Mouse (Mus musculus) MEL (cell line): ENCODE results near the gene Rasd2. TPM values are rescaled to one million over a fixed set of nuclear protein-coding genes. Genes with fewer than 3 reads are reported as not detected.

ENCODE experiments used
- DNase-seq: peaks from one replicate; pipeline ENCODE4 v3.0.0; 2011; ENCODE audit warnings: low read depth, low spot score
- H3K27ac ChIP-seq: 2 replicates; pipeline ENCODE4 v1.5.1; 2012; ENCODE audit warnings: low read depth, mild to moderate bottlenecking, control low read depth, low read length, moderate library complexity; ENCODE audit not compliant: control insufficient read depth
- H3K27me3 ChIP-seq, 2 experiments: fragments of 150-350 bp in 1 of 2; sonication (generic) in 1 of 2; 2 replicates each; pipeline ENCODE4 v1.6.1; 2012; ENCODE audit warnings: low read length in 2 of 2, mild to moderate bottlenecking in 2 of 2, improper control_type of control experiment in 1 of 2, moderate library complexity in 1 of 2; ENCODE audit not compliant: insufficient read depth in 2 of 2, control insufficient read depth in 1 of 2
- H3K36me3 ChIP-seq, 2 experiments: 2 replicates each; pipeline ENCODE4 v1.6.1; 2012 to 2014; ENCODE audit warnings: low read length in 2 of 2, improper control_type of control experiment in 1 of 2, inconsistent platforms in 1 of 2, mild to moderate bottlenecking in 1 of 2; ENCODE audit not compliant: insufficient read depth in 2 of 2, control insufficient read depth in 1 of 2
- H3K4me1 ChIP-seq, 2 experiments: fragments of 150-350 bp in 1 of 2; sonication (generic) in 1 of 2; 2 replicates each; pipeline ENCODE4 v1.6.1; 2012; ENCODE audit warnings: low read length in 2 of 2, improper control_type of control experiment in 1 of 2, mild to moderate bottlenecking in 1 of 2; ENCODE audit not compliant: insufficient read depth in 2 of 2, control insufficient read depth in 1 of 2
- H3K4me3 ChIP-seq, 2 experiments: fragments of 150-350 bp in 1 of 2; sonication (generic) in 1 of 2; 2 replicates each; pipeline ENCODE4 v1.5.1; 2012; ENCODE audit warnings: low read depth in 2 of 2, low read length in 2 of 2, mild to moderate bottlenecking in 2 of 2, moderate library complexity in 2 of 2, control low read depth in 1 of 2, improper control_type of control experiment in 1 of 2; ENCODE audit not compliant: control insufficient read depth in 1 of 2, insufficient read depth in 1 of 2
- H3K79me2 ChIP-seq: 2 replicates; pipeline ENCODE4 v1.6.1; 2012; ENCODE audit warnings: mild to moderate bottlenecking, low read length, moderate library complexity; ENCODE audit not compliant: control insufficient read depth, poor library complexity, insufficient read depth
- H3K9ac ChIP-seq: 2 replicates; pipeline ENCODE4 v1.6.1; 2012; ENCODE audit warnings: low read depth, mild to moderate bottlenecking, control low read depth, low read length, moderate library complexity; ENCODE audit not compliant: control insufficient read depth, poor library complexity, severe bottlenecking
- H3K9me3 ChIP-seq: fragments of 150-350 bp; sonication (generic); replicated peaks from 2 replicates; pipeline ENCODE4 v1.6.1; 2012; ENCODE audit warnings: mild to moderate bottlenecking, low read length, improper control_type of control experiment, moderate library complexity; ENCODE audit not compliant: insufficient read depth
- BHLHE40 ChIP-seq: IDR thresholded peaks from 2 replicates; pipeline ENCODE4 v1.6.1; 2012; ENCODE audit warnings: low read depth, mild to moderate bottlenecking, inconsistent platforms, low read length, improper control_type of control experiment, borderline replicate concordance
- CHD2 ChIP-seq: IDR thresholded peaks from 2 replicates; pipeline ENCODE4 v1.6.1; 2011; ENCODE audit warnings: low read length, improper control_type of control experiment
- E2F4 ChIP-seq: IDR thresholded peaks from 2 replicates; pipeline ENCODE4 v1.6.1; 2011; ENCODE audit warnings: low read depth, low read length, improper control_type of control experiment, borderline replicate concordance
- ELF1 ChIP-seq: IDR thresholded peaks from 2 replicates; pipeline ENCODE4 v1.6.1; 2014; ENCODE audit warnings: low read depth, mild to moderate bottlenecking, inconsistent platforms, low read length, improper control_type of control experiment, moderate library complexity
- EP300 ChIP-seq, 2 experiments: IDR thresholded peaks; 2 replicates each; pipeline ENCODE4 v1.6.1; 2011; ENCODE audit warnings: improper control_type of control experiment in 2 of 2, low read length in 2 of 2, low read depth in 1 of 2, mild to moderate bottlenecking in 1 of 2
- ETS1 ChIP-seq: IDR thresholded peaks from 2 replicates; pipeline ENCODE4 v1.6.1; 2012; ENCODE audit warnings: low read depth, mild to moderate bottlenecking, inconsistent platforms, low read length, improper control_type of control experiment, moderate library complexity
- GATA1 ChIP-seq: IDR thresholded peaks from 2 replicates; pipeline ENCODE4 v1.6.1; 2011; ENCODE audit warnings: low read depth, low read length, improper control_type of control experiment
- MAFK ChIP-seq: IDR thresholded peaks from 2 replicates; pipeline ENCODE4 v1.6.1; 2011; ENCODE audit warnings: low read depth, mild to moderate bottlenecking, low read length, improper control_type of control experiment, borderline replicate concordance
- MAX ChIP-seq: IDR thresholded peaks from 2 replicates; pipeline ENCODE4 v1.6.1; 2011; ENCODE audit warnings: low read length, improper control_type of control experiment
- MXI1 ChIP-seq: IDR thresholded peaks from 2 replicates; pipeline ENCODE4 v1.6.1; 2011; ENCODE audit warnings: mild to moderate bottlenecking, low read depth, low read length, improper control_type of control experiment
- MYB ChIP-seq: IDR thresholded peaks from 2 replicates; pipeline ENCODE4 v1.6.1; 2011; ENCODE audit warnings: mild to moderate bottlenecking, low read depth, low read length, improper control_type of control experiment
- MYC ChIP-seq: IDR thresholded peaks from 2 replicates; pipeline ENCODE4 v1.6.1; 2011; ENCODE audit warnings: low read depth, mild to moderate bottlenecking, low read length, improper control_type of control experiment, moderate library complexity
- NELFE ChIP-seq: IDR thresholded peaks from 2 replicates; pipeline ENCODE4 v1.6.1; 2011; ENCODE audit warnings: low read depth, low read length, improper control_type of control experiment
- POLR2A ChIP-seq, 2 experiments: IDR thresholded peaks; 2 replicates each; pipeline ENCODE4 v1.6.1; 2011 to 2012; ENCODE audit warnings: low read length in 2 of 2, mild to moderate bottlenecking in 2 of 2, control low read depth in 1 of 2, improper control_type of control experiment in 1 of 2, low read depth in 1 of 2, moderate library complexity in 1 of 2; ENCODE audit not compliant: control insufficient read depth in 1 of 2, insufficient read depth in 1 of 2, poor library complexity in 1 of 2
- POLR2AphosphoS2 ChIP-seq: IDR thresholded peaks from 2 replicates; pipeline ENCODE4 v1.6.1; 2011; ENCODE audit warnings: low read length, improper control_type of control experiment
- POLR2AphosphoS5 ChIP-seq: IDR thresholded peaks from 2 replicates; pipeline ENCODE4 v1.6.1; 2012; ENCODE audit warnings: low read depth, borderline replicate concordance, mild to moderate bottlenecking, inconsistent platforms, low read length, moderate library complexity, mixed read lengths
- RAD21 ChIP-seq: IDR thresholded peaks from 2 replicates; pipeline ENCODE4 v1.6.1; 2011; ENCODE audit warnings: mild to moderate bottlenecking, low read depth, low read length, improper control_type of control experiment
- RCOR1 ChIP-seq: IDR thresholded peaks from 2 replicates; pipeline ENCODE4 v1.6.1; 2012; ENCODE audit warnings: low read depth, mild to moderate bottlenecking, inconsistent platforms, low read length, improper control_type of control experiment
- TAL1 ChIP-seq: IDR thresholded peaks from 2 replicates; pipeline ENCODE4 v1.6.1; 2012; ENCODE audit warnings: mild to moderate bottlenecking, inconsistent platforms, low read length, moderate library complexity, mixed read lengths
- TBP ChIP-seq: IDR thresholded peaks from 2 replicates; pipeline ENCODE4 v1.8.0; 2011; ENCODE audit warnings: low read depth, low read length, improper control_type of control experiment
- TCF12 ChIP-seq: IDR thresholded peaks from 2 replicates; pipeline ENCODE4 v1.6.1; 2014; ENCODE audit warnings: low read depth, mild to moderate bottlenecking, inconsistent platforms, low read length, improper control_type of control experiment, moderate library complexity
- UBTF ChIP-seq: IDR thresholded peaks from 2 replicates; pipeline ENCODE4 v1.6.1; 2012; ENCODE audit warnings: low read depth, mild to moderate bottlenecking, inconsistent platforms, low read length, improper control_type of control experiment, moderate library complexity, borderline replicate concordance; ENCODE audit not compliant: insufficient read depth
- USF1 ChIP-seq: IDR thresholded peaks from 2 replicates; pipeline ENCODE4 v1.6.1; 2014; ENCODE audit warnings: low read depth, mild to moderate bottlenecking, inconsistent platforms, low read length, improper control_type of control experiment, moderate library complexity
- USF2 ChIP-seq, 2 experiments: IDR thresholded peaks; 2 replicates each; pipeline ENCODE4 v1.6.1; 2011 to 2012; ENCODE audit warnings: improper control_type of control experiment in 2 of 2, low read length in 2 of 2, borderline replicate concordance in 1 of 2, inconsistent platforms in 1 of 2, low read depth in 1 of 2, mild to moderate bottlenecking in 1 of 2; ENCODE audit not compliant: insufficient read depth in 1 of 2
- ZNF384 ChIP-seq: IDR thresholded peaks from 2 replicates; pipeline ENCODE4 v1.6.1; 2012; ENCODE audit warnings: low read depth, mild to moderate bottlenecking, inconsistent platforms, low read length, improper control_type of control experiment
- polyA plus RNA-seq, 2 experiments: library from polyadenylated mRNA; stranded (reverse) in 1 of 2; unstranded in 1 of 2; fragments of >175 nt in 1 of 2; fragments of >200 nt in 1 of 2; gene quantifications; 2 replicates each; pipeline versions ENCODE4 v1.2.1 to v1.2.4; 2012; ENCODE audit warnings: low replicate concordance in 2 of 2, low read depth in 1 of 2; ENCODE audit not compliant: insufficient read length in 2 of 2, insufficient read depth in 1 of 2, missing spikeins in 1 of 2
- total RNA-seq: library from RNA; depleted of rRNA; stranded (reverse); fragments of 300-350 nt; gene quantifications from 2 replicates; pipeline ENCODE4 v1.2.3, GENCODE M21; 2012; rRNA removed

Gene Rasd2
- not detected in 2 replicates for total RNA-seq
- polyA plus RNA-seq = not detected

GRCm38 (mm10) chr8:75213686-75214085 is at the start of gene Rasd2:
Gene Rasd2, plus strand, starts transcription at chr8:75213944.
- H3K36me3 ChIP-seq = no peaks in the 10 kb centered on the region
- H3K4me1 ChIP-seq = no peaks in the 10 kb centered on the region
- no peaks in the 10 kb centered on the region for H3K9me3 ChIP-seq
- no peak for TF ChIP-seq POLR2AphosphoS2
- TF ChIP-seq USF2 (IDR thresholded peaks at IDR 0.05; ENCODE audit: borderline replicate concordance in 1 of 2, insufficient read depth in 1 of 2, low read depth in 1 of 2, low read length in 2 of 2) = no peak
- no peak for TF ChIP-seq TBP
- no peak for TF ChIP-seq MAX
- TF ChIP-seq E2F4 = no peak
- TF ChIP-seq GATA1 = no peak
- no peak for TF ChIP-seq TCF12
- TF ChIP-seq UBTF = no peak
- no peak for TF ChIP-seq POLR2A (IDR thresholded peaks at IDR 0.05; ENCODE audit: control insufficient read depth in 1 of 2, insufficient read depth in 1 of 2, low read depth in 1 of 2, low read length in 2 of 2, poor library complexity in 1 of 2)
- no peak for TF ChIP-seq RAD21
- no peak for TF ChIP-seq RCOR1
- no peak for TF ChIP-seq MAFK
- TF ChIP-seq USF1 = no peak
- no peak for TF ChIP-seq EP300 (IDR thresholded peaks at IDR 0.05; ENCODE audit: low read depth in 1 of 2, low read length in 2 of 2)
- TF ChIP-seq MYC = no peak
- no peak for TF ChIP-seq CHD2
- TF ChIP-seq ETS1 = no peak
- no peak within 1 kb of the TSS for H3K4me3 ChIP-seq
- no peak for DNase-seq
- H3K79me2 ChIP-seq = no peaks in the 10 kb centered on the region
- H3K27ac ChIP-seq = no peak within 1 kb of the TSS
- H3K9ac ChIP-seq = no peak within 1 kb of the TSS
- no peaks in the 10 kb centered on the region; a peak in 1 of 4 replicates for H3K27me3 ChIP-seq

- H3K36me3 ChIP-seq = no peaks in the 10 kb centered on the region
- no peak overlapping the region for H3K27ac ChIP-seq
- no peak for DNase-seq
- H3K9ac ChIP-seq = no peak overlapping the region
- no peaks in the 10 kb centered on the region for H3K79me2 ChIP-seq
- peaks cover 0 to 2% of the 10 kb centered on the region in 2 experiments; a peak in 1 of 4 replicates for H3K27me3 ChIP-seq
- H3K4me1 ChIP-seq = no peaks in the 10 kb centered on the region
- no peak overlapping the region for H3K4me3 ChIP-seq
- no peaks in the 10 kb centered on the region for H3K9me3 ChIP-seq
- TF ChIP-seq UBTF = no peak
- TF ChIP-seq GATA1 = no peak
- no peak for TF ChIP-seq MXI1
- TF ChIP-seq MAFK = no peak
- TF ChIP-seq NELFE = no peak
- TF ChIP-seq MAX = no peak
- TF ChIP-seq USF1 = no peak
- TF ChIP-seq TAL1 = no peak
- no peak for TF ChIP-seq TBP
- TF ChIP-seq ELF1 = no peak
- TF ChIP-seq ZNF384 = no peak
- no peak for TF ChIP-seq BHLHE40
- no peak for TF ChIP-seq POLR2AphosphoS5
- TF ChIP-seq TCF12 = no peak
- no peak for TF ChIP-seq EP300 (IDR thresholded peaks at IDR 0.05; ENCODE audit: low read depth in 1 of 2, low read length in 2 of 2)
- no peak for TF ChIP-seq MYB
These were observed 44.4 kb upstream of the Rasd2 start for GRCm38 (mm10) chr8:75169363-75169762.
